Mouse (Mus musculus): ENCODE measurements around the gene Olfr1506. TPM values are rescaled to one million over a fixed set of nuclear protein-coding genes. Genes with fewer than 3 reads are reported as not detected.
"Not testable (repeated sequence)": the region's sequence is repeated elsewhere in the genome, so short reads cannot be mapped to it uniquely, and the experiment has no call there.

Olfr1506 gene
- polyA plus RNA-seq (2015; fragmentation: Nextera tagmentation; extraction: Ambion mirVana) = not detected in 2 replicates

GRCm38 (mm10) chr2:90224393-90224792 is at the start of gene Olfr1506:
Olfr1506 (minus strand) TSS chr2:90224493.
- no CpG with 5 or more reads among the region's 6 CpGs for WGBS
- H3K9ac ChIP-seq (ENCODE audit: low read depth, low read length) = not testable (repeated sequence)

DNA sequence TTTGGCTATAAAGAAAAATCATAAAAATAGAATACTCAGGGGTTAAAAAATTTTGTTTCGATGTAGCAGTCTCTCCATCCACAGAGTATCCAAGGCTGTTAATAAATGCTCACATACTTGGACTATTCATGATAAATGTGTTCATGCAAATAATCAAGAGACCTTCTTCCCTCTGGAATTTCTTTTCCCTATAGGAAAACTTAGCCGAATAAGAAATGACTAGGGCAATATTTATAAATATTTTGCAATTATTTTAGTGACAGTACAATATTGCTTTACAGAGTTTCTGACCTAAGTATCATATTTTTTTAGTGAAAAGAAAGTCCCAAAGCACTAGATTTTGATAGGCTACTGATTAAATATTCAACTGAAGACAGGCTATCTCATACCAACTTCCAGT is 46.6 kb upstream of the Olfr1506 start, which contains the start of gene Olfr1271:
Gene Olfr1271 (minus strand): TSS at position 101 of the 400 bp plus-strand sequence.
- no peaks in the 10 kb centered on the region for H3K27me3 ChIP-seq (replicated peaks; ENCODE audit: control insufficient read depth, insufficient read depth, low read length)
- H3K9ac ChIP-seq (ENCODE audit: low read depth, low read length) = no peak within 1 kb of the TSS
- no peaks in the 10 kb centered on the region for H3K4me1 ChIP-seq (ENCODE audit: control insufficient read depth, insufficient read depth, low read length)
- no peaks in the 10 kb centered on the region for H3K9me3 ChIP-seq (ENCODE audit: control insufficient read depth, low read length)
- ATAC-seq = no peak
- H3K27ac ChIP-seq (ENCODE audit: low read length) = no peak within 1 kb of the TSS
- WGBS = 87% methylated on average over 2 of the region's 2 CpGs
- no peak within 1 kb of the TSS for H3K4me2 ChIP-seq (ENCODE audit: low read depth, low read length)
- H3K36me3 ChIP-seq (ENCODE audit: control insufficient read depth, insufficient read depth, low read length) = no peaks in the 10 kb centered on the region
- no peak within 1 kb of the TSS for H3K4me3 ChIP-seq (ENCODE audit: low read length)

More at GRCm38 (mm10) chr2:90224393-90224792, at the start of gene Olfr1506:
- H3K27me3 ChIP-seq (replicated peaks; ENCODE audit: control insufficient read depth, insufficient read depth, low read length); H3K4me3 ChIP-seq (ENCODE audit: low read length); ATAC-seq; H3K9me3 ChIP-seq (ENCODE audit: control insufficient read depth, low read length); H3K4me1 ChIP-seq (ENCODE audit: control insufficient read depth, insufficient read depth, low read length); H3K36me3 ChIP-seq (ENCODE audit: control insufficient read depth, insufficient read depth, low read length); H3K27ac ChIP-seq (ENCODE audit: low read length); H3K4me2 ChIP-seq (ENCODE audit: low read depth, low read length): not testable (repeated sequence)

- H3K36me3 ChIP-seq (ENCODE audit: control insufficient read depth, insufficient read depth, low read length) = no peaks in the 10 kb centered on the region
- no peaks in the 10 kb centered on the region for H3K4me1 ChIP-seq (ENCODE audit: control insufficient read depth, insufficient read depth, low read length)
- H3K27me3 ChIP-seq (replicated peaks; ENCODE audit: control insufficient read depth, insufficient read depth, low read length) = no peaks in the 10 kb centered on the region
- 89% methylated on average over 4 of the region's 4 CpGs for WGBS
- H3K4me3 ChIP-seq (ENCODE audit: low read length) = no peak within 1 kb of the TSS
- no peaks in the 10 kb centered on the region for H3K9me3 ChIP-seq (ENCODE audit: control insufficient read depth, low read length)
- H3K9ac ChIP-seq (ENCODE audit: low read depth, low read length) = no peak within 1 kb of the TSS
- ATAC-seq = no peak
- no peak within 1 kb of the TSS for H3K4me2 ChIP-seq (ENCODE audit: low read depth, low read length)
- H3K27ac ChIP-seq (ENCODE audit: low read length) = no peak within 1 kb of the TSS
These were observed 33.2 kb upstream of the Olfr1506 start, which contains the start of gene Olfr142 for GRCm38 (mm10) chr2:90257492-90257891. Olfr142 (minus strand) TSS chr2:90257592.

GRCm38 (mm10) chr2:90199606-90200005 is 24.7 kb downstream of the Olfr1506 start:
- not testable (repeated sequence) for H3K4me3 ChIP-seq (ENCODE audit: low read length); H3K4me2 ChIP-seq (ENCODE audit: low read depth, low read length); H3K36me3 ChIP-seq (ENCODE audit: control insufficient read depth, insufficient read depth, low read length); H3K9ac ChIP-seq (ENCODE audit: low read depth, low read length); H3K27ac ChIP-seq (ENCODE audit: low read length); H3K27me3 ChIP-seq (replicated peaks; ENCODE audit: control insufficient read depth, insufficient read depth, low read length); H3K4me1 ChIP-seq (ENCODE audit: control insufficient read depth, insufficient read depth, low read length); H3K9me3 ChIP-seq (ENCODE audit: control insufficient read depth, low read length); ATAC-seq
- no CpG with 5 or more reads among the region's 4 CpGs for WGBS

- H3K4me1 ChIP-seq (ENCODE audit: control insufficient read depth, insufficient read depth, low read length); ATAC-seq; H3K27ac ChIP-seq (ENCODE audit: low read length); H3K4me2 ChIP-seq (ENCODE audit: low read depth, low read length); H3K9ac ChIP-seq (ENCODE audit: low read depth, low read length); H3K36me3 ChIP-seq (ENCODE audit: control insufficient read depth, insufficient read depth, low read length); H3K9me3 ChIP-seq (ENCODE audit: control insufficient read depth, low read length); H3K4me3 ChIP-seq (ENCODE audit: low read length); H3K27me3 ChIP-seq (replicated peaks; ENCODE audit: control insufficient read depth, insufficient read depth, low read length): not testable (repeated sequence)
- WGBS = no CpG with 5 or more reads among the region's 6 CpGs
These were observed 29.0 kb downstream of the Olfr1506 start for GRCm38 (mm10) chr2:90195285-90195684.

GRCm38 (mm10) chr2:90194750-90195149 is 29.5 kb downstream of the Olfr1506 start:
- H3K9me3 ChIP-seq (ENCODE audit: control insufficient read depth, low read length); H3K4me3 ChIP-seq (ENCODE audit: low read length); H3K9ac ChIP-seq (ENCODE audit: low read depth, low read length); H3K27me3 ChIP-seq (replicated peaks; ENCODE audit: control insufficient read depth, insufficient read depth, low read length); H3K4me1 ChIP-seq (ENCODE audit: control insufficient read depth, insufficient read depth, low read length); H3K27ac ChIP-seq (ENCODE audit: low read length); H3K36me3 ChIP-seq (ENCODE audit: control insufficient read depth, insufficient read depth, low read length); H3K4me2 ChIP-seq (ENCODE audit: low read depth, low read length): not testable (repeated sequence)
- ATAC-seq = peak; percentile 66
- WGBS = no CpG with 5 or more reads among the region's 3 CpGs

DNA sequence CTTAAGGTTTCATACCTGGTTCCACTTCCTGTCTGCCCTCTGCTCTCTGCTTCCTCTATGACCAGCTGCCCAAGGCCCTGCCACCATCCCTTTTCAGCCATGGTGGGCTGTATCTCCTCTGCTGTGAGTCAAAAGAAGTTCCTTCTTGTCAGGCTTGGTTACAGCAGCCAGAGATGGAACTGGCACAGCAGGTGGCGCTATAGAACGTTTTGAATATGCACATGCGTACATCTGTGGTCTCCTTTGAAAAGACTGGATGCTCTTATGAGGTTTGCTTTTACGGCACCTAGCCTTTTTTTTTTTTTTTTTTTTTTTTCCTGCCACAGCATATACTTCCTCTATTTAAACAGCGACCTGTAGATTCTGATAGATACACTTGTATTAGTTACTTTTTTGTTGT is 37.2 kb downstream of the Olfr1506 start:
- not testable (repeated sequence) for H3K27me3 ChIP-seq (replicated peaks; ENCODE audit: control insufficient read depth, insufficient read depth, low read length); H3K4me3 ChIP-seq (ENCODE audit: low read length); ATAC-seq; H3K27ac ChIP-seq (ENCODE audit: low read length); H3K9ac ChIP-seq (ENCODE audit: low read depth, low read length); H3K9me3 ChIP-seq (ENCODE audit: control insufficient read depth, low read length); H3K36me3 ChIP-seq (ENCODE audit: control insufficient read depth, insufficient read depth, low read length); H3K4me1 ChIP-seq (ENCODE audit: control insufficient read depth, insufficient read depth, low read length); H3K4me2 ChIP-seq (ENCODE audit: low read depth, low read length)
- WGBS = no CpG with 5 or more reads among the region's 5 CpGs

GRCm38 (mm10) chr2:90186082-90186481 is 38.2 kb downstream of the Olfr1506 start:
- not testable (repeated sequence) for H3K36me3 ChIP-seq (ENCODE audit: control insufficient read depth, insufficient read depth, low read length)
- no CpG with 5 or more reads among the region's 4 CpGs for WGBS

More at GRCm38 (mm10) chr2:90186082-90186481, 38.2 kb downstream of the Olfr1506 start:
- not testable (repeated sequence) for H3K9ac ChIP-seq (ENCODE audit: low read depth, low read length); ATAC-seq; H3K4me2 ChIP-seq (ENCODE audit: low read depth, low read length); H3K4me1 ChIP-seq (ENCODE audit: control insufficient read depth, insufficient read depth, low read length); H3K9me3 ChIP-seq (ENCODE audit: control insufficient read depth, low read length); H3K27ac ChIP-seq (ENCODE audit: low read length); H3K27me3 ChIP-seq (replicated peaks; ENCODE audit: control insufficient read depth, insufficient read depth, low read length); H3K4me3 ChIP-seq (ENCODE audit: low read length)

Data from intestine, embryonic 16.5 days (tissue).